13 mouse cellular contexts compared by ENCODE assay signal in the genomic region with DNA sequence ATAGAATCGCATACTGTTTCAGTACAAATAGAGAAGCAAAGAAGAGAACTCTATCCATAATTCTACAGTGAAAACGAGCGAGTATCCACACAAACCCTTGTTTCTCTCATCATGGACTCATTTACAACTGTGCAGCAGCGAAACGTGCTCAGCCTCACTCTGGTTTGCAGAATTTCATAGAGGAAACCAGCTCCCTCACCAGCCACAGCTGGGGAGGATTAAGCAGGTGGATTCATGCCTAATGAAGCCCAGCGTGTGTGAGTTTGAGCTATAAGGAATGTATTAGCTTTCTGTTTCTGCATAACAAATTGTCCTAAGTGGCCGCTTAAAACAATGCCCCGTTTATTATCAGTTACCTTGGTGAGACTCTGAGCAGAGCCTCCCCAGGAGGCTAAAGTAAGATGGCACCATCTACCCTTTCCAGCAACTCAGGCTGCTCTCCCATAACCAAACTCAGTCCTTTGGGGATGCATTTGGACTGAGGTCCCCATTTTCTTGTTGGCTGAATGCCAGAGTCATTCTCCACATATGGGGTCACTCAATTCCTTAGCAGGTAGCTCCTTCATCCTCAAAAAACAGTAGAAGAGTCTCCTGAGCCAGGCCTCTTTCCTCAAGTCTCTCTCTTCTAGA.
DNase-seq lines count a peak whose midpoint lies in the region; ATAC-seq and TF ChIP-seq lines count a peak whose summit lies in the region.
"Had no signal": no experiment of that assay in that cellular context is flagged by ENCODE, and none has a peak within 500 bp of the region (broad histone marks: within the 10 kb centered on the region; RNA-seq: fewer than 3 reads in every experiment).

No protein-coding gene starts in this region.

- no peaks in the 10 kb centered on the region for H3K27me3 ChIP-seq in embryonic facial prominence, embryonic 14.5 days (replicated peaks; ENCODE audit: control insufficient read depth, insufficient read depth, low read length)
- H3K27me3 ChIP-seq in hindbrain, embryonic 15.5 days, result 0 out of 2 replicates have a peak, but pooled peaks cover 2% of the 10 kb centered on the region
- H3K27me3 ChIP-seq in midbrain, embryonic 14.5 days (ENCODE audit: control insufficient read depth, insufficient read depth, low read length), result no peaks in the 10 kb centered on the region
- no peaks in the 10 kb centered on the region for H3K27me3 ChIP-seq in cerebellum, adult 2 months (ENCODE audit: control insufficient read depth, insufficient read depth, low read length)

- H3K36me3 ChIP-seq in embryonic facial prominence, embryonic 14.5 days (ENCODE audit: control insufficient read depth, insufficient read depth, low read length), result no peaks in the 10 kb centered on the region
- no peaks in the 10 kb centered on the region for H3K36me3 ChIP-seq in hindbrain, embryonic 15.5 days
- H3K36me3 ChIP-seq in midbrain, embryonic 14.5 days (ENCODE audit: control insufficient read depth, insufficient read depth, low read length), result no peaks in the 10 kb centered on the region

- H3K9ac ChIP-seq in embryonic facial prominence, embryonic 14.5 days (ENCODE audit: low read depth, low read length), result no peak overlapping the region
- H3K9ac ChIP-seq in hindbrain, embryonic 15.5 days, result no peak overlapping the region
- no peak overlapping the region for H3K9ac ChIP-seq in midbrain, embryonic 14.5 days (replicated peaks; ENCODE audit: low read length)

- intact Hi-C loops in heart, postnatal 14 days (cut with DNase I), result no loop called here

- ATAC-seq in embryonic facial prominence, embryonic 14.5 days (ENCODE audit: low read depth), result peak; percentile 70
- ATAC-seq in hindbrain, embryonic 15.5 days (ENCODE audit: low FRiP score, low read depth), result peak; percentile 72; the same call in 1 of the 2 replicates
- peak; percentile 60; the same call in 1 of the 2 replicates for ATAC-seq in midbrain, embryonic 14.5 days (ENCODE audit: low FRiP score, low TSS enrichment)

- H3K27ac ChIP-seq in embryonic facial prominence, embryonic 14.5 days (replicated peaks; ENCODE audit: low read depth, low read length), result peak overlapping the region; percentile 48; the same call in 1 of the 2 replicates
- H3K27ac ChIP-seq in hindbrain, embryonic 15.5 days (replicated peaks), result no peak overlapping the region
- H3K27ac ChIP-seq in midbrain, embryonic 14.5 days (replicated peaks; ENCODE audit: low read depth, low read length), result no peak overlapping the region
- H3K27ac ChIP-seq in cerebellum, adult 2 months (ENCODE audit: insufficient read depth, low read length), result no peak overlapping the region

- no peak for TF ChIP-seq POLR2A in cerebellum, adult 2 months (IDR thresholded peaks at IDR 0.05; ENCODE audit: borderline replicate concordance, insufficient read depth, low read length)

- H3K4me1 ChIP-seq in embryonic facial prominence, embryonic 14.5 days (ENCODE audit: control insufficient read depth, insufficient read depth, low read length), result peaks cover 20% of the 10 kb centered on the region
- H3K4me1 ChIP-seq in hindbrain, embryonic 15.5 days (replicated peaks), result peaks cover 21% of the 10 kb centered on the region
- H3K4me1 ChIP-seq in midbrain, embryonic 14.5 days (ENCODE audit: control insufficient read depth, insufficient read depth, low read length), result peaks cover 18% of the 10 kb centered on the region
- H3K4me1 ChIP-seq in cerebellum, adult 2 months (ENCODE audit: control insufficient read depth, insufficient read depth, low read length), result 0 out of 2 replicates have a peak, but pooled peaks cover 6% of the 10 kb centered on the region

- no peak overlapping the region for H3K4me3 ChIP-seq in embryonic facial prominence, embryonic 14.5 days (ENCODE audit: low read depth, low read length)
- H3K4me3 ChIP-seq in hindbrain, embryonic 15.5 days, result no peak overlapping the region
- no peak overlapping the region for H3K4me3 ChIP-seq in midbrain, embryonic 14.5 days (replicated peaks; ENCODE audit: low read depth, low read length)
- H3K4me3 ChIP-seq in cerebellum, adult 2 months (replicated peaks; ENCODE audit: insufficient read depth, low read depth, low read length), result no peak overlapping the region

- peak; percentile 15 for DNase-seq in R1 (ENCODE audit: low read depth, low spot score)
- peak; percentile 74 for DNase-seq in embryonic facial prominence, embryonic 14.5 days (ENCODE audit: low spot score)
- DNase-seq in midbrain, embryonic 14.5 days, result peak; percentile 57
- DNase-seq in heart, adult 9 months (ENCODE audit: low spot score in 2 of 2), result no peak
- DNase-seq in cerebellum, adult 2 months, result no peak
- no peak for DNase-seq in gastrocnemius, postnatal 10 days
- no peak for DNase-seq in heart, postnatal 14 days
- DNase-seq: cerebellum, postnatal 36 days; gastrocnemius, postnatal 36 days; heart, postnatal 4 days; lung, postnatal 14 days had no signal

- no peak for TF ChIP-seq CTCF in cerebellum, adult 2 months (IDR thresholded peaks at IDR 0.05; ENCODE audit: borderline replicate concordance, insufficient read depth, low read depth, low read length)

- WGBS in embryonic facial prominence, embryonic 14.5 days, result 17% methylated on average over 8 of the region's 8 CpGs
- 18% methylated on average over 8 of the region's 8 CpGs for WGBS in hindbrain, embryonic 15.5 days
- 7% methylated on average over 8 of the region's 8 CpGs for WGBS in midbrain, embryonic 14.5 days
- 31% methylated on average over 8 of the region's 8 CpGs for WGBS in cerebellum, adult 2 months

- no peaks in the 10 kb centered on the region for H3K9me3 ChIP-seq in embryonic facial prominence, embryonic 14.5 days (ENCODE audit: control insufficient read depth, low read length)
- H3K9me3 ChIP-seq in hindbrain, embryonic 15.5 days, result no peaks in the 10 kb centered on the region
- no peaks in the 10 kb centered on the region for H3K9me3 ChIP-seq in midbrain, embryonic 14.5 days (ENCODE audit: control insufficient read depth, low read length)

- peak overlapping the region; percentile 46 for H3K4me2 ChIP-seq in embryonic facial prominence, embryonic 14.5 days (ENCODE audit: low read depth, low read length)
- peak overlapping the region; percentile 17 for H3K4me2 ChIP-seq in hindbrain, embryonic 15.5 days
- H3K4me2 ChIP-seq in midbrain, embryonic 14.5 days (ENCODE audit: low read length), result peak overlapping the region; percentile 36
- H3K4me2 ChIP-seq: liver, embryonic 11.5 days had no signal

Comparison
In these comparisons a context has a peak if more than half of its experiments do, and no peak if none do; other contexts are left out.
1. DNase-seq: peak in R1 (single experiment), embryonic facial prominence, embryonic 14.5 days (single experiment) and midbrain, embryonic 14.5 days (single experiment); none in heart, adult 9 months (0 of 2), cerebellum, adult 2 months (0 of 2), gastrocnemius, postnatal 10 days (single experiment) and heart, postnatal 14 days (0 of 2).
2. Peak in every context shown above with its lines, with median percentiles within 50 percentile points of each other: ATAC-seq and H3K4me2 ChIP-seq.